Mouse (Mus musculus): ENCODE measurements around the gene Cir1. TPM values are rescaled to one million over a fixed set of nuclear protein-coding genes. Genes with fewer than 3 reads are reported as not detected.

The Cir1 gene
- polyA plus RNA-seq (2015; fragmentation: Nextera tagmentation; extraction: Ambion mirVana) = 29.2 and 30.4 TPM in 2 replicates

DNA sequence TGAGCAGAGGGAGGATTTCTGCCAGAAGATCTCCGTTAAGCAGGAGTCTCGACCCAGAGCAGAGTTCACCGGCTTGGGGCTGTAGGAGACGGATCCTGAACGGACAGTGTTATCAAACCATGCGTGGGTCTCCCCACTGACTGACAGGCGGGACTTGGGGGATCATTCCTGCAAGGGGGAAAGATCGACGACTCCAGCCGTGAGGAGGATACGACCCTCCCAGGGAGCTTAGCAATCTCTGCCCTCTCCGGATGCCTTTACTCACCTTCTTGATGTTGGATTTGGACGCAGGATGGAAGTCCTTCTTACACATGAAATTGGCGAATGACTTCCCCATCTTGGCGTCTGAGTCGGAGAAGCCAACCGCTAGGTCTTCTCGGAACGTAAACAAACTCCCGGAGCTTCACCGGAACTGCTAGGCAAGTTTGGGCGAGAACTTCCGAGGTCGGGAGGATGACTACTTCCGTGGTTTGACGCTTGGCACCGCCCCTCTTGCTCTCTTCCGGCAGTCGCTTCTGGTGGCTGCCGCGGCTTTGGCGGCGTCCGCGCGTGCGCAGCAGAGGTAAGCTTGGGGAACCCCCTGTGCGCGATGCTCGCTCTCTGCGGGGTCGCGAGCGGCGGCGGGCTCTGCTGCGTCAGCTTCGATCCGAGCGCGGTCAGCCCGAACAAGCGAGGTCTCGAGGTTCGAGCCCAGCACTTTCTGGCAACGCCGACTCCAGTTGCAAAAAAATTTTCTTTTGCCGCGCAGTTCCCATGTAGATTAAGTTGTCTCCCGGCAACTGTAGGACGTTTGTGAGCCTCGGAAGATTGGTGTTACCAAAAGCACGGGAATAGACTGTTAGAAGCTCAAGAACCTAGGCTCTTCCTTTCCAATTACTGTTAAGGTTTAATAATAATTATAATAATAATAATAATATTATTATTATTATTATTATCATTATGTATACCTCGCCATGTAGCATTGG lies at the start of gene Cir1, which contains the start of gene Scrn3:
Gene Cir1, minus strand, starts transcription at position 550 of the 965 bp plus-strand sequence.
Gene Scrn3, plus strand, starts transcription at position 450 of the 965 bp plus-strand sequence.
- WGBS = under 1% methylated on average over 64 of the region's 64 CpGs
- H3K4me1 ChIP-seq (replicated peaks) = peaks cover 14% of the 10 kb centered on the region
- H3K9ac ChIP-seq = peak within 1 kb of the TSS; percentile 75
- no peaks in the 10 kb centered on the region for H3K9me3 ChIP-seq
- H3K27me3 ChIP-seq = no peaks in the 10 kb centered on the region
- peaks cover 23% of the 10 kb centered on the region for H3K36me3 ChIP-seq
- peak within 1 kb of the TSS; percentile 79 for H3K27ac ChIP-seq (replicated peaks)
- ATAC-seq (ENCODE audit: low read depth) = peak; percentile 97
- peak within 1 kb of the TSS; percentile 96 for H3K4me2 ChIP-seq
- H3K4me3 ChIP-seq = peak within 1 kb of the TSS; percentile 78

DNA sequence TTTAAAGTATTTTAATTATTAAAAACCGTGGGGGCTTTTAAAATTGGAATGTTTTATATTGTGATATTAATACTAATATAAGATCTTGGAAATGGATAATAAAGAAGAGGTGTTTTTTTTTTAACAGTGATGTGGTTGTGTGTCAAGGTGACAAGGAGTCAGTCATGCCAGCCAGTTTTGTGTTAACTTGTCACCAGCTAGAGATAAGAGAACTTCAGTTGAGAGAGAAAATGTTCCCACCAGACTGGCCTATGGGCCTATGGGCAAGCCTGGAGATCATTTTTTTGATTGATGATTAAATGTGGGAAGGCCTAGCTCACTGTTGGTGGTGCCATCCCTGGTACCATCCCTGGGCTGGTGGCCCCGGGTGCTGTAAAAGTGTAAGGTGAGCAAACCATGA lies 48.0 kb upstream of the Cir1 start:
- 89% methylated on average over 2 of the region's 2 CpGs for WGBS
- ATAC-seq (ENCODE audit: low read depth) = no peak
- no peak overlapping the region for H3K27ac ChIP-seq (replicated peaks)
- no peak overlapping the region for H3K4me3 ChIP-seq
- no peaks in the 10 kb centered on the region for H3K27me3 ChIP-seq
- no peaks in the 10 kb centered on the region for H3K4me1 ChIP-seq (replicated peaks)
- H3K36me3 ChIP-seq = peaks cover 21% of the 10 kb centered on the region; the same call in 1 of the 2 replicates
- H3K9ac ChIP-seq = no peak overlapping the region
- H3K4me2 ChIP-seq = no peak overlapping the region
- no peaks in the 10 kb centered on the region for H3K9me3 ChIP-seq

GRCm38 (mm10) chr2:73359941-73360340 lies 47.4 kb upstream of the Cir1 start:
- Histone ChIP-seq H3K9me3 (no peaks in the 10 kb centered on the region), H3K36me3 (peaks cover 25% of the 10 kb centered on the region; the same call in 1 of the 2 replicates), H3K9ac (no peak overlapping the region), H3K27ac (replicated peaks) (no peak overlapping the region), H3K4me1 (replicated peaks) (no peaks in the 10 kb centered on the region), H3K4me2 (no peak overlapping the region), H3K27me3 (no peaks in the 10 kb centered on the region), H3K4me3 (no peak overlapping the region)
- no peak for ATAC-seq (ENCODE audit: low read depth)
- 93% methylated on average over 5 of the region's 5 CpGs for WGBS

DNA sequence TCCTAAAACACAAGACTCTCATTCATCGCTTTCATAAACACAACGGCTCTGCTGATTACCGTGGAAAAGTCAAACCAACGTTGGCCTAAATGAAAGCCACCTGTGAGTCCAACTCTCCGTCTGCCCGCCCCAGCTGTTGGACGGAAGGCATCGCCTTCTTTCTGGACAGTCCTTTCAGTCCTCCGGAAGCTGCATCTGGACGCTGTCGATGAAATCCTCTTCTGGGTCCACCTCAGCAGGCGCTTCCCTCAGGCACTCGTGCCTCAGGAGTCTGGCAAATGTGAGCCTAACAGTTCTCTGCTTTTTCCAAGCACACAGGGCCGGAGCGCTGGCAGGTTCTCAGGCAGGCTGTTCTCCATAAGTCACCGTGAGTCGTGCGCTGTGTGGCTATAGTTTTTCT lies 44.5 kb upstream of the Cir1 start:
- Histone ChIP-seq H3K9me3 (no peaks in the 10 kb centered on the region), H3K9ac (no peak overlapping the region), H3K4me2 (no peak overlapping the region), H3K36me3 (peaks cover 24% of the 10 kb centered on the region; the same call in 1 of the 2 replicates), H3K4me3 (no peak overlapping the region), H3K27me3 (no peaks in the 10 kb centered on the region), H3K27ac (replicated peaks) (no peak overlapping the region), H3K4me1 (replicated peaks) (no peaks in the 10 kb centered on the region)
- WGBS = 73% methylated on average over 18 of the region's 18 CpGs
- ATAC-seq (ENCODE audit: low read depth) = no peak

- WGBS = 67% methylated on average over 7 of the region's 7 CpGs
- no peak overlapping the region for H3K4me2 ChIP-seq
- peaks cover 5% of the 10 kb centered on the region; the same call in 1 of the 2 replicates for H3K4me1 ChIP-seq (replicated peaks)
- H3K9me3 ChIP-seq = no peaks in the 10 kb centered on the region
- no peak for ATAC-seq (ENCODE audit: low read depth)
- H3K9ac ChIP-seq = 0 out of 2 replicates have a peak overlapping the region, but pooled peaks have one; percentile 4
- no peak overlapping the region for H3K4me3 ChIP-seq
- H3K27me3 ChIP-seq = no peaks in the 10 kb centered on the region
- H3K27ac ChIP-seq (replicated peaks) = no peak overlapping the region; the same call in 1 of the 2 replicates
- H3K36me3 ChIP-seq = peaks cover 13% of the 10 kb centered on the region; the same call in 1 of the 2 replicates
Observed at GRCm38 (mm10) chr2:73351927-73352374, 39.5 kb upstream of the Cir1 start.

DNA sequence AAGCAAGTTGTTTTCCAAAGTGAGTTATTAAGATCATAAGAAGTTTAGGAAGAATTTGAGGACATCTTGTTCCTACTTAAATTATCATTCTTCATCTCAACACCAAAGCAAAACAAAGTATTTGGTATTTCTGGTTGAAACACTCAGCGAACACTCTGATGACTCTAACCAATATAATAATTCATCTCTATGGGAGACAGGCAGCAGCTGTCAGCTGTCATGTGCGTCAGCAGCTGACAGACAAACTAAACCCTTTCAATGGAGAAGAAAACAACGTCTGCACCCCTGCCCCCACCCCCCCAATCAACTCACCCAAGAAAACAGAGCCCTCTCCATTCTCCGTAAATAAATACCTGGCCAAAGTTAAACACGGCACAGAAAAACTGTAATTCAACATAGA lies 39.0 kb upstream of the Cir1 start:
- no peak overlapping the region for H3K4me3 ChIP-seq
- 61% methylated on average over 5 of the region's 5 CpGs for WGBS

GRCm38 (mm10) chr2:73348221-73348620 lies 35.7 kb upstream of the Cir1 start:
- 86% methylated on average over 6 of the region's 6 CpGs for WGBS
- H3K27ac ChIP-seq (replicated peaks) = peak overlapping the region; percentile 42; the same call in 1 of the 2 replicates

More for the DNA sequence above, 39.0 kb upstream of the Cir1 start:
- H3K4me2 ChIP-seq = no peak overlapping the region
- H3K36me3 ChIP-seq = peaks cover 11% of the 10 kb centered on the region; the same call in 1 of the 2 replicates
- H3K4me1 ChIP-seq (replicated peaks) = peaks cover 9% of the 10 kb centered on the region; the same call in 1 of the 2 replicates
- H3K27ac ChIP-seq (replicated peaks) = no peak overlapping the region
- ATAC-seq (ENCODE audit: low read depth) = no peak
- no peak overlapping the region for H3K9ac ChIP-seq
- no peaks in the 10 kb centered on the region for H3K27me3 ChIP-seq
- no peaks in the 10 kb centered on the region for H3K9me3 ChIP-seq

GRCm38 (mm10) chr2:73347766-73348165 lies 35.3 kb upstream of the Cir1 start:
- H3K27me3 ChIP-seq = no peaks in the 10 kb centered on the region
- H3K9me3 ChIP-seq = no peaks in the 10 kb centered on the region
- peaks cover 5% of the 10 kb centered on the region; the same call in 1 of the 2 replicates for H3K36me3 ChIP-seq
- no peak overlapping the region for H3K9ac ChIP-seq
- peak overlapping the region; percentile 42; the same call in 1 of the 2 replicates for H3K27ac ChIP-seq (replicated peaks)
- 54% methylated on average over 9 of the region's 9 CpGs for WGBS
- no peak overlapping the region for H3K4me2 ChIP-seq
- no peak for ATAC-seq (ENCODE audit: low read depth)
- no peak overlapping the region for H3K4me3 ChIP-seq
- peaks cover 12% of the 10 kb centered on the region; the same call in 1 of the 2 replicates for H3K4me1 ChIP-seq (replicated peaks)

More at GRCm38 (mm10) chr2:73348221-73348620, 35.7 kb upstream of the Cir1 start:
- no peak overlapping the region for H3K4me3 ChIP-seq
- no peak overlapping the region for H3K4me2 ChIP-seq
- ATAC-seq (ENCODE audit: low read depth) = no peak
- H3K9me3 ChIP-seq = no peaks in the 10 kb centered on the region
- H3K27me3 ChIP-seq = no peaks in the 10 kb centered on the region
- peaks cover 12% of the 10 kb centered on the region; the same call in 1 of the 2 replicates for H3K4me1 ChIP-seq (replicated peaks)
- peaks cover 5% of the 10 kb centered on the region; the same call in 1 of the 2 replicates for H3K36me3 ChIP-seq
- no peak overlapping the region for H3K9ac ChIP-seq

DNA sequence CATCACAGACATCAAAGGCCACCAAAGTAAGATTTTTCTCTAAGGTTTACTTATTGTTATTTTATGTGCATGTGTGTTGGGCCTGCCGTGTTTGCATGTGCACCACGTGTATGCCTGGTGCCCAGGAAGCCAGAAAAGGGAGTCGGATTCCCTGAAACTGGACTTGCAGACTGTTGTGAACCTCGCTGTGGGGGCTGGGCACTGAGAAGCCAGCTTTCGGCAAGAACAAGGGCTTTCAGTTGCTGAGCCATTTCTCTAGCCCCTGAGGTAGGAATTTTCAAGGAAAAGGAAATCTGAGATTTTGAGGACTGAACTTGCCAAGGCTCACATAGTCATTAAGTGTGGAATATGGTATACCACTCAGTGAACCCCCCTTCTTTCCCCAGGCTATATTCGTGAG lies 34.6 kb upstream of the Cir1 start:
- Histone ChIP-seq H3K9ac (0 out of 2 replicates have a peak overlapping the region, but pooled peaks have one; percentile 23), H3K27me3 (no peaks in the 10 kb centered on the region), H3K9me3 (no peaks in the 10 kb centered on the region), H3K36me3 (peaks cover 5% of the 10 kb centered on the region; the same call in 1 of the 2 replicates), H3K4me3 (no peak overlapping the region), H3K4me1 (replicated peaks) (peaks cover 12% of the 10 kb centered on the region; the same call in 1 of the 2 replicates), H3K4me2 (no peak overlapping the region), H3K27ac (replicated peaks) (0 out of 2 replicates have a peak overlapping the region, but pooled peaks have one; percentile 52)
- no peak for ATAC-seq (ENCODE audit: low read depth)
- WGBS = 68% methylated on average over 6 of the region's 6 CpGs

DNA sequence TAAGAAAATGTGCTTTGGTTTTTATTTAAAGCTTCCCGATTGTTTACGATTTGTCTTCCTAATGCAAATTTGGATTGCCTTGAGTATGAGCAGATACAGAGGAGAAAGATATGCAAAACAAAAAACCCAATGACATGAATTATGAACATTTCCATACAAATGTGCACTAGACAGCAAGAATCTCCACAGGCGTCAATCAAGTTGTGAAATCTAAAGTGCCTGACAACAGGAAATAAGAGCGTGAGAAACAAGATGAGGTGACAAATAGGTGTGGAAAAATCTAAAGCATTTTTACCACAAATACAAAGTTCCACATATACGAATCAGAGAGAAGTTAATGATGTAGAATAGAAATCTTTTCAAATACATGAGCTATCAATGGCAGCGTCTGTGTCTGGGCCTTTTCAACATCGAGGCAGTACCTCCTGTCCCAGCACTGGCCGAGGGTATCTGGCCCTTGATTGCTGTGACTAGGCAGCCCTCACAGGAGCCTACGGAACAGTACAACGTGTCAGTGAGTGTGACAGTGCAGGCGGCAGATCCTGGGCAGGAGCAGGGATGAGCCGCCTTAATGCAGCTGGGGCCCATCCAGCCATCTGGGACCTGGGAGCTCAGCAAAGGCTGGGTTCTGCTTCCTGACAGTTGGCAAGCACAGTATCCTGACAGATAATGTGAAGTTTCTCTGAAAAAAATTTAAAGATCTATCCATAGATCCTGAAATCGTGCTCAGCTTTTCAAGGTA lies 34.0 kb upstream of the Cir1 start:
- 0 out of 2 replicates have a peak overlapping the region, but pooled peaks have one; percentile 47 for H3K9ac ChIP-seq
- no peak overlapping the region for H3K4me2 ChIP-seq
- H3K36me3 ChIP-seq = peaks cover 5% of the 10 kb centered on the region; the same call in 1 of the 2 replicates
- no peak for ATAC-seq (ENCODE audit: low read depth)
- no peaks in the 10 kb centered on the region for H3K27me3 ChIP-seq
- H3K27ac ChIP-seq (replicated peaks) = peak overlapping the region; percentile 52; the same call in 1 of the 2 replicates
- H3K4me1 ChIP-seq (replicated peaks) = peaks cover 12% of the 10 kb centered on the region; the same call in 1 of the 2 replicates
- no peak overlapping the region for H3K4me3 ChIP-seq
- H3K9me3 ChIP-seq = no peaks in the 10 kb centered on the region
- 45% methylated on average over 13 of the region's 13 CpGs for WGBS

DNA sequence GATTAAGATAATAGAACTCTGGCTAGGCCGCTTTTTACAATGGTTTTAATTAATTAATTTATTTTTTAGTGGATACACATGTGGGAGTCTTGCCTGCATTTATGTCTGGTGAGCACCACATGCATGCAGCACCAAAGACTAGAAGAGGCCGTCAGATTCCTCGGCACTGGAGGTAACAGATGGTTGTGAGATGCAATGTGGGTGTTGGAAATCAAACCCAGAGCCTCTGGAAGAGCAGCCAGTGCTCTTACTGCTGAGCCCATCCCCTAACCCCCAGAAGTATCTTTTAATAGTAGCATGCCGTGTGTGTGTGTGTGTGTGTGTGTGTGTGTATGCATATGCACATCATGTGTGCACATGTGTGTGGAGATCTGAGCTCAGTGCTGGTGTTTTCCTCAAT lies 32.7 kb upstream of the Cir1 start:
- no peaks in the 10 kb centered on the region for H3K27me3 ChIP-seq
- no peak for ATAC-seq (ENCODE audit: low read depth)
- 74% methylated on average over 4 of the region's 4 CpGs for WGBS
- H3K4me1 ChIP-seq (replicated peaks) = peaks cover 12% of the 10 kb centered on the region; the same call in 1 of the 2 replicates
- no peak overlapping the region for H3K27ac ChIP-seq (replicated peaks)
- H3K9me3 ChIP-seq = no peaks in the 10 kb centered on the region
- no peak overlapping the region for H3K4me3 ChIP-seq
- H3K4me2 ChIP-seq = no peak overlapping the region
- H3K36me3 ChIP-seq = peaks cover 5% of the 10 kb centered on the region; the same call in 1 of the 2 replicates
- no peak overlapping the region for H3K9ac ChIP-seq
